Mouse (Mus musculus) thymus, postnatal 14 days (tissue): Measurements from ENCODE around the gene Gm9507.
"Not testable (repeated sequence)": the region's sequence is repeated elsewhere in the genome, so short reads cannot be mapped to it uniquely, and the experiment has no call there.

Experiments used
- DNase-seq: peaks from one replicate; pipeline ENCODE4 v3.0.0; 2021

The Gm9507 gene

GRCm38 (mm10) chr10:77811743-77812142 is at the start of gene Gm9507:
Gene Gm9507 (minus strand): TSS chr10:77811843.
- no peak for DNase-seq

DNA sequence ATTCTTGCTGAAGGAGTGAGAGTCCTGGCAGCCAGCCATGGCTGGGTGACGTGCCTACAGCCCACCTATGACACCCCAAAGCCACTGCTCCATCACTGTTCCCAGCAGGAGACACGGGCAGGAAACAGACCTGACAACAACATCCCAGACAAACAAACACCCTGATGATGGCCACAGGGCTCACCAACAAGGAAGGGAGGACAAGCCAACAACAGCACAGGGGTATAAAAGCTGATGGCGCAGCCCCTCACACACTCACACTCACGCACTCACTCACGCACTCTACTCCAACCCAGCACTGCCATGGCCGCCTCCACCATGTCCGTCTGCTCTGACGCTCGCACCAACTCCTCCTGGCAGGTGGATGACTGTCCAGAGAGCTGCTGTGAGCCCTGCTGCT is 40.9 kb upstream of the Gm9507 start, which contains the start of gene Gm10318:
Gm10318 (plus strand) TSS at position 301 of the 400 bp plus-strand sequence.
- no peak for DNase-seq

DNA sequence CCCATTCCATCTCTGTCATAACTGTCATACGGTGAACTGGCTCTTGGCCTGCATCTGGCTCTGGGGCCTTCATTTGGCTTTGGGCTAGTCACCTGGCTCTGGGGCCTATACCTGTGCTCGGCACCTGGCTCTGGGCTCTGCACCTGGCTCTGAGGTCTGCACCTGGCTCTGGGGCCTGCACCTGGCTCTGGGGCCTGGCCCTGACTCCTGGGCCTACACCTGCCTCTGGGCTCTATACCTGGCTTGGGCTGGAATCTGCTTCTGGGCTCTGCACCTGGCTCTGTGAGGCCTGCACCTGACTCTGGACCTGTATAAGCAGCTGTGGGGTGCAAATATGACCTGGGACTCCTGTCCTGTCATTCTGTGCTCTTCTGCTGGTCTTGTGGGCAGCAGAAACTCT is 35.9 kb upstream of the Gm9507 start:
- DNase-seq: no peak

DNA sequence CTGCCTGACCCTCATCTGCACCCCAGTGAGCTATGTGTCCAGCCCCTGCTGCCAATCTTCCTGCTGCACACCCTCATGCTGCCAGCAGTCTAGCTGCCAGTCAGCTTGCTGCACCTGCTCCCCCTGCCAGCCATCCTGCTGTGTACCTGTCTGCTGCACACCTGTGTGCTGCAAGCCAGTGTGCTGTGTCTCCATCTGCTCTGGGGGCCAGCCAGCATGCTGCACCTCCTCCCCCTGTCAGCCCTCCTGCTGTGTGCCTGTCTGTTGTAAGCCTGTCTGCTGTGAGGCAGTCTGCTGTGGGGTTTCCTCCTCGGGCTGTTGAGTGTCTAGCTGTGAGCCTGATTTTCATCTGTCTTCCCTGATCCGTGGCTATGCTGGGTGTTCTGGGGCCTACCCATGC is 35.3 kb upstream of the Gm9507 start:
- no peak for DNase-seq

GRCm38 (mm10) chr10:77846503-77846902 is 34.9 kb upstream of the Gm9507 start, which contains the start of gene Gm36176:
Gene Gm36176 (plus strand): TSS chr10:77846803.
- no peak for DNase-seq

DNA sequence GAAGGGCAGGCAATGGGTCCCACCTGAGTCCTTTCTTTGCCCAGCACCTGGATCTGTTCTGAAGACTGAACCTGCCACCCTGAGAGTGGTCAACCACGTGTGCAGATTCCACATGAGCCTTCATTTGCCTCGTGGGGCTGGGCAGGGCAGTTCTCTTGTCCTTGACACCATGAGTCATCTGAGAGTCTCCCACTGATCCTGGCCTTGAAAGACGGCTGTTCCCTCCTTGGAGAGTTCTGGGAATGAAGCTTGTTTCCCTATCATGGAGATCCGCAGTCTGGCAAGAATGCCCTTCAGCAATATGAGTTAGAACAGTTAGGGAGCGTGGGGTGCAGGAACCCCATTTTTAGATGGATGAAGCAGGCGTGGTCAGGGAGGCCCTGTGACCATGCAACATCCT is 27.4 kb upstream of the Gm9507 start:
- DNase-seq: no peak

DNA sequence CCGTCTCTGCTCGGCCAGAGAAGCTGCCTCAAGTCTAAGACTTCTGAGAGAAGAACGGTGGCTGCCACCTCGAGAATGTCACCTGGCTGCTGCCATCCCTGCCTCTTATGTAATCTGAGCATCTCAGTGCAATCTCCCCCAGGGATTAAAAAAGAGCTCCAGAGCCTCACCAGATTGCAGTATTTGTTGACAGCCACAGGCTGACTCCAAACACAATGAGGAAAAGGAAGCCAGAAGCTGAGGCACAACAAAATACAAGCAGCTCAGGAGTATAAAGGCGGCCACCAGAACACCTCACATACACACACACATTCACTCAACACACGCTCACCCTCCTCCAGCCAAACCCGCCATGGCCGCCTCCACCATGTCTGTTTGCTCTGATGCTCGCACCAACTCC is 24.0 kb upstream of the Gm9507 start, which contains the start of gene Krtap10-10:
Krtap10-10 (plus strand) TSS at position 301 of the 400 bp plus-strand sequence.
- DNase-seq: no peak

DNA sequence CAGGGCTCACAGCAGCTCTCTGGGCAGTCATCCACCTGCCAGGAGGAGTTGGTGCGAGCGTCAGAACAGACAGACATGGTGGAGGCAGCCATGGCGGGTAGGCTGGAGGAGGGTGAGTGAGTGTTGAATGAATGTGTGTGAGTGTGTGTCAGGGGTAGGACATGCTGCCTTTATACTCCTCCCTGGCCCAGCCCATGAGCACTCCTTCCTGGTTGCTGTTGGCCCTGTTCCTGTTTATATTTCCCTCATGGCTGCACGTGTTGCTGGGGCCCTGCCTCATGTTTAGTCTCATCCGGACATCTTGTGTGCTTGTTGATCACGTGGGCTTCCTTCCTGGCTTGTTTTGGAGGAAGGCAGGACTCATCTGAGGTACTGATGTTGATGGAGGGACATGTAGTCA is 15.3 kb upstream of the Gm9507 start, which contains the start of gene Krtap10-4:
Krtap10-4 (minus strand) TSS at position 145 of the 400 bp plus-strand sequence.
- no peak for DNase-seq

- no peak for DNase-seq
These were observed 7.6 kb upstream of the Gm9507 start for GRCm38 (mm10) chr10:77819203-77819602.

GRCm38 (mm10) chr10:77818523-77818922 is 6.9 kb upstream of the Gm9507 start:
- no peak for DNase-seq

- peak; percentile 46 for DNase-seq
These were observed 3.9 kb upstream of the Gm9507 start for GRCm38 (mm10) chr10:77815514-77815913.

GRCm38 (mm10) chr10:77814382-77814781 is 2.7 kb upstream of the Gm9507 start, which contains the start of gene Gm2696:
Gene Gm2696 (plus strand): TSS chr10:77814682.
- DNase-seq: no peak

DNA sequence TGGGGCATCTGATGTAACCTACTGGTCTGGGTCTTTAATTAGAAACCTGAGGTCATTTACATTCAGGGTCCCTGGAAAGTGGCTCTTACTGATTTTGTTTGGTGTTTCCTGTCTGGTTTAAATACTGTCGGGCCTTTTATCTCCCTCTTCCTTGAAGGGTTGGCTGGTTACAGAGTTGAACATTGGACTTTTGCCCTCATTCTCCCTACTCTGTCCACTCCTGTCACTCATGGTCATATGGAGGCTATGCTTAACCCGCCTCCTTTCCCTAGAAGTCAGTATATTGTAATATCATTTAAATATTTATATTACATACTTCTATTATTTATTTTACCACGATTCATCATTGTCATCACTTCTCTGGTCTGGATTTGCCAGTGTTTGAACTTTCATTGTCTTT is 7.5 kb downstream of the Gm9507 start:
- DNase-seq: no peak

DNA sequence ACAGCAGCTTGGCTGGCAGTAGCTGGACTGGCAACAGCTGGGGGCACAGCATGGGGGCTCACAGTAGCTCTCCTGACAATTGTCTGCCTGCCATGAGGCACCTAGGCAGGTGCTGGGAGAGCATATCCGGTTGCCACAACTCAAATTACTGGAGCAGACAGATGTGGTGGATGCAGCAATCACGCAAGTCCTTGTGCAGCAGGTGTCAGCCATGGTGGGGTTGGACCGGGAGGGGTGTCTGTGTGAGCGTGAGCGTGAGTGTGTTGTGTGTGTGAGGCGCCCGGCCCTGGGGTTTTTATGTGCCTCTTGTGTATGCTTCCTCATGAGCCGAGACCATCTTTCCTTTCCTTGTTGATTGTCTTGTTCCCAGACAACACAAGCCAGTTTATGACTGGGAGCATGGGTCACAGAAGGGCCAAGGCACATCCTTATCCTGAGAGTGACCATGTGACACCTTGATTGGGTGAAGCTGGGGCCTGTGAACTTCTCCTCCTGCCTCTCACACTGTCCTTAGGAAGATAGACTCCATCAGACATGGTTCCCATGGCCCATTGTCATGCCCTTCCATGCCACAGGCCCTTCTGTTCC is 12.6 kb downstream of the Gm9507 start, which contains the start of gene Gm19668:
Gm19668 (minus strand) TSS at position 213 of the 588 bp plus-strand sequence.
- DNase-seq: no peak

DNA sequence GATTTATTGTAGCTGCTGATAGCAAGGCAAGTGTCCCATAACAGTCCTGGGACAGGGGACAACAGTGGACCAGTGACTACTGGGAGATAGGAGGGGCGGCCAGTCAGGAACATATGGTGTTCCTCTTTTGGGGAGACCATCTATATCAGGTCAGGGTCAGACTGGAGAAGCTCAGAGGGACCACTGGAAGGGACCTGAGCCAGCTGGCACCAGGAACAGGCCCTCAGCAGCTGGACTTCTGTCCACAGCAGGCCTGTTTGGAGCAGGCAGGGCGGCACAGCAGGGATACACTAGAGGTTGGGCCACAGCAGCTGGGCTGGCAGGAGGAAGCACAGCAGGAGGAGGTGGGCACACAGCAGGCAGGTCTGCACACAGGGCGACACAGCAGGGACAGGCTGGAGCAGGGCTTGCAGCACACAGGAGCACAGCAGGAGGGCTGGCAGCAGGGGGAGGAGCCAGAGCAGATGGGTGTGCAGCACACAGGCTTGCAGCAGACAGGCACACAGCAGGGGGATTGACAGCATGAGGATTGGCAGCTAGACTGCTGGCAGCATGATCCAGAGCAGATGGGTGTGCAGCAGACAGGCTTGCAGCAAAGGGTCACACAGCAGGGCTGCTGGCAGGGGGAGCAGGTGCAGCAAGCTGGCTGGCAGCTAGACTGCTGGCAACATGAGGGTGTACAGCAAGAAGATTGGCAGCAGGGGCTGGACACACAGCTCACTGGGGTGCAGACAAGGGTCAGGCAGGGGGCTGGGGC is 13.3 kb downstream of the Gm9507 start:
- DNase-seq: not testable (repeated sequence)

GRCm38 (mm10) chr10:77797677-77798076 is 14.0 kb downstream of the Gm9507 start:
- DNase-seq: no peak

GRCm38 (mm10) chr10:77794976-77795375 is 16.7 kb downstream of the Gm9507 start, which contains the start of gene Gm9639:
Gene Gm9639 (minus strand): TSS chr10:77795076.
- no peak for DNase-seq

DNA sequence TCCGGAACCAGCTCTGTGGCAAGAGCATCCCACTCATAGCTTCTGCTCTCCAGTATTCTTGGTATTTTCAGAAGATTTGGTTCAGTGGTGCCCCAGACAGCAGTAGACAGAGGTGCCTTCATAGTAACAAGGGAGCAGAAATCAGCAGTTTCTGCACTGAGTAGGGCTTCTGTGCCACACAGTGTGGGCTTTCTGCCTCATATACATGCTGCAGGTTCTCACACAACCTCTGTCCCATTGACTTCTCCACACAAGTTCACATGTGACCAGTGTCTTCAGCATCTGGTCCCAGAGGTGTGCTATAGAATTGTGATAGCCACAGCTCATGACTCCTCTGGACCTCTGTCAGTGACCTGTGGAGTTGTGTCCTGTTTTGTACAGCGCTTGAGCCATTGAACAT is 23.0 kb downstream of the Gm9507 start:
- no peak for DNase-seq

GRCm38 (mm10) chr10:77787876-77788275 is 23.8 kb downstream of the Gm9507 start, which contains the start of gene Gm7137:
Gene Gm7137 (minus strand): TSS chr10:77788200.
- DNase-seq: not testable (repeated sequence)

DNA sequence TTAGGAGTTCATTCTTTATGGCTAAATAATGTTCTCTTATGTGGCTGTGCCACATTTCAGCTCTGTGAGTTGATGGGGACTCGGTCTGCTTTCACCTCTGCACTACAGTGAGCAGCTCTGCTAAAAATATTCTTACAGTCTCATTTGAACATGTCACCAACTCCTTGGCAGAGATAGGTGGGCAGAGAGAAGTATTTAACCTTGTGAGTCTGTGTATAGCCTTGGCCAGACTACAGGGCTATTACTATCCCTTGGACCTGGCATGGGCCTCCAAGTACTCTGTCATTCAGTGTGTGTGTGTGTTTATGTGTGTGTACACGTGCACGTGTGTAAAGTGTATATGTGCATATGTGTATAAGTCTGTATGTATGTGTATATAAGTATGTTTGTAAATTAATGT is 28.2 kb downstream of the Gm9507 start:
- not testable (repeated sequence) for DNase-seq

DNA sequence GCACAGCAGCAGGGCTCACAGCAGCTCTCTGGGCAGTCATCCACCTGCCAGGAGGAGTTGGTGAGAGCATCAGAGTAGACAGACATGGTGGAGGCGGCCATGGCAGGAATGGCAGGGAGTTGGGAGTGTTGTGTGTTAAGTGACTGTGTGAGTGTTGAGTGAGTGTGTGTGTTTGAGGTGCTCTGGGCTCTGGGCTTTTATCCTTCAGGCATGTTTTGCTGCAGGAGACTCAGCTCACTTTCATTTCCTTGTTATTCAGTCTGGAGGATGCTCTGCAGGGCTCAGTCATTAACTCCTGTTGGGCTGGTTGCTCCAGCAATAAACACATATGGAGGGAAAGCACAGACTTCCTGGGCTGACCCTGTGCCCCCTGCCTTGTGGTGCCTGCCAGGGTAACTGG is 29.2 kb downstream of the Gm9507 start, which contains the start of gene Gm3250:
Gm3250 (minus strand) TSS at position 101 of the 400 bp plus-strand sequence.
- DNase-seq: not testable (repeated sequence)

GRCm38 (mm10) chr10:77776844-77777243 is 34.8 kb downstream of the Gm9507 start, which contains the start of gene Gm7138:
Gene Gm7138 (minus strand): TSS chr10:77776944.
- not testable (repeated sequence) for DNase-seq

- not testable (repeated sequence) for DNase-seq
These were observed 39.5 kb downstream of the Gm9507 start for GRCm38 (mm10) chr10:77772142-77772541.

DNA sequence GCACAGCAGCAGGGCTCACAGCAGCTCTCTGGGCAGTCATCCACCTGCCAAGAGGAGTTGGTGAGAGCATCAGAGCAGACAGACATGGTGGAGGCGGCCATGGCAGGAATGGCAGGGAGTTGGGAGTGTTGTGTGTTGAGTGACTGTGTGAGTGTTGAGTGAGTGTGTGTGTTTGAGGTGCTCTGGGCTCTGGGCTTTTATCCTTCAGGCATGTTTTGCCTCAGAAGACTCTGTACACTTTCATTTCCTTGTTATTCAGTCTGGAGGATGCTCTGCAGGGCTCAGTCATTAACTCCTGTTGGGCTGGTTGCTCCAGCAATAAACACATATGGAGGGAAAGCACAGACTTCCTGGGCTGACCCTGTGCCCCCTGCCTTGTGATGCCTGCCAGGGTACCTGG is 40.4 kb downstream of the Gm9507 start, which contains the start of gene Gm3238:
Gm3238 (minus strand) TSS at position 101 of the 400 bp plus-strand sequence.
- not testable (repeated sequence) for DNase-seq
